In the genomic region with DNA sequence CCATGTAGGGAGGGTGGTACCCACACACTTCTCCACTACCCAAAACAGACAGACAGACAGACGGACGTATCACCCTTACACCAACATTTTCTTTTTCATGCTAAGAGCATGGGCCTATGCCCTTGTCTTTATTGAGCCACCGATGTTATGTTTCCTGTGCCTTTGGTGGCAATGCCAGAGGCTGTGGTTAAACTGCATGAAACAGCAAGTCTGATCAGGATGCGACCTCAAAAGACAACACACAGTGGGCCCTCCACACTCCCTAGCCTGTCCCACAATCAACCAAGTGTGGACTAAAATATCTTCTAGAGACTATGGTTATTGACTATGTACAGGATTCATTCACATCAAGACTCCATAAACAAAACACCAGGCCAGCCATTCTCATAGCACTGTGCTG, we compare ENCODE assay signal across 10 mouse cellular contexts.
DNase-seq lines count a peak whose midpoint lies in the region; ATAC-seq and TF ChIP-seq lines count a peak whose summit lies in the region.
"Had no signal": no experiment of that assay in that cellular context is flagged by ENCODE, and none has a peak within 500 bp of the region (broad histone marks: within the 10 kb centered on the region; RNA-seq: fewer than 3 reads in every experiment).

No protein-coding gene starts in this region.

- TF ChIP-seq CTCF in intestine, postnatal 0 days (IDR thresholded peaks at IDR 0.05; ENCODE audit: low read depth): no peak

- H3K9ac ChIP-seq in intestine, embryonic 16.5 days (ENCODE audit: low read depth, low read length): no peak overlapping the region
- H3K9ac ChIP-seq in intestine, postnatal 0 days (ENCODE audit: low read depth, low read length): no peak overlapping the region
- no peak overlapping the region for H3K9ac ChIP-seq in midbrain, embryonic 12.5 days (replicated peaks)
- H3K9ac ChIP-seq in embryonic facial prominence, embryonic 12.5 days: no peak overlapping the region
- no peak overlapping the region for H3K9ac ChIP-seq in limb, embryonic 13.5 days

- no peaks in the 10 kb centered on the region for H3K27me3 ChIP-seq in intestine, embryonic 16.5 days (replicated peaks; ENCODE audit: control insufficient read depth, insufficient read depth, low read length)
- no peaks in the 10 kb centered on the region for H3K27me3 ChIP-seq in intestine, postnatal 0 days (replicated peaks; ENCODE audit: control insufficient read depth, insufficient read depth, low read length)
- no peaks in the 10 kb centered on the region for H3K27me3 ChIP-seq in midbrain, embryonic 12.5 days
- no peaks in the 10 kb centered on the region for H3K27me3 ChIP-seq in midbrain, embryonic 10.5 days (ENCODE audit: low read depth, poor library complexity, severe bottlenecking)
- no peaks in the 10 kb centered on the region for H3K27me3 ChIP-seq in embryonic facial prominence, embryonic 12.5 days
- H3K27me3 ChIP-seq in limb, embryonic 13.5 days: no peaks in the 10 kb centered on the region
- H3K27me3 ChIP-seq: neural tube, embryonic 13.5 days had no signal

- 94% methylated on average over 4 of the region's 4 CpGs for WGBS in intestine, embryonic 16.5 days
- 91% methylated on average over 4 of the region's 4 CpGs for WGBS in intestine, postnatal 0 days
- 92% methylated on average over 4 of the region's 4 CpGs for WGBS in midbrain, embryonic 12.5 days
- WGBS in midbrain, embryonic 10.5 days: 92% methylated on average over 4 of the region's 4 CpGs
- WGBS in embryonic facial prominence, embryonic 12.5 days: 92% methylated on average over 4 of the region's 4 CpGs
- WGBS in limb, embryonic 13.5 days: 94% methylated on average over 4 of the region's 4 CpGs

- H3K4me1 ChIP-seq in intestine, embryonic 16.5 days (ENCODE audit: control insufficient read depth, insufficient read depth, low read length): peaks cover 44% of the 10 kb centered on the region
- H3K4me1 ChIP-seq in intestine, postnatal 0 days (replicated peaks; ENCODE audit: control insufficient read depth, insufficient read depth, low read length): peaks cover 7% of the 10 kb centered on the region; the same call in 1 of the 2 replicates
- H3K4me1 ChIP-seq in midbrain, embryonic 12.5 days: peaks cover 60% of the 10 kb centered on the region
- H3K4me1 ChIP-seq in midbrain, embryonic 10.5 days: peaks cover 61% of the 10 kb centered on the region
- peaks cover 64% of the 10 kb centered on the region for H3K4me1 ChIP-seq in embryonic facial prominence, embryonic 12.5 days
- H3K4me1 ChIP-seq in limb, embryonic 13.5 days: peaks cover 65% of the 10 kb centered on the region

- ATAC-seq in intestine, embryonic 16.5 days: no peak
- no peak for ATAC-seq in intestine, postnatal 0 days
- ATAC-seq in midbrain, embryonic 12.5 days (ENCODE audit: low FRiP score, low read depth): no peak
- no peak for ATAC-seq in embryonic facial prominence, embryonic 12.5 days (ENCODE audit: insufficient number of reproducible peaks, insufficient read depth, low FRiP score, low TSS enrichment)
- no peak for ATAC-seq in limb, embryonic 13.5 days (ENCODE audit: low FRiP score, low read depth)

- no peaks in the 10 kb centered on the region for H3K9me3 ChIP-seq in intestine, embryonic 16.5 days (ENCODE audit: control insufficient read depth, low read length)
- H3K9me3 ChIP-seq in intestine, postnatal 0 days (ENCODE audit: control insufficient read depth): no peaks in the 10 kb centered on the region
- H3K9me3 ChIP-seq in midbrain, embryonic 12.5 days: no peaks in the 10 kb centered on the region
- peaks cover 6% of the 10 kb centered on the region; the same call in 1 of the 2 replicates for H3K9me3 ChIP-seq in midbrain, embryonic 10.5 days (replicated peaks)
- no peaks in the 10 kb centered on the region for H3K9me3 ChIP-seq in embryonic facial prominence, embryonic 12.5 days
- H3K9me3 ChIP-seq in limb, embryonic 13.5 days: no peaks in the 10 kb centered on the region
- H3K9me3 ChIP-seq: neural tube, embryonic 13.5 days had no signal

- H3K27ac ChIP-seq in intestine, embryonic 16.5 days (ENCODE audit: low read length): 0 out of 2 replicates have a peak overlapping the region, but pooled peaks have one; percentile 2
- H3K27ac ChIP-seq in intestine, postnatal 0 days (ENCODE audit: low read depth, low read length): no peak overlapping the region
- 0 out of 2 replicates have a peak overlapping the region, but pooled peaks have one; percentile 43 for H3K27ac ChIP-seq in midbrain, embryonic 12.5 days (replicated peaks)
- H3K27ac ChIP-seq in midbrain, embryonic 10.5 days (replicated peaks): no peak overlapping the region
- H3K27ac ChIP-seq in embryonic facial prominence, embryonic 12.5 days: peak overlapping the region; percentile 86
- H3K27ac ChIP-seq in limb, embryonic 13.5 days: peak overlapping the region; percentile 83; the same call in 1 of the 2 replicates
- H3K27ac ChIP-seq: macrophage had no signal

- H3K4me2 ChIP-seq in intestine, embryonic 16.5 days (ENCODE audit: low read depth, low read length): no peak overlapping the region
- no peak overlapping the region for H3K4me2 ChIP-seq in intestine, postnatal 0 days (replicated peaks; ENCODE audit: low read depth)
- H3K4me2 ChIP-seq in midbrain, embryonic 12.5 days (replicated peaks): no peak overlapping the region
- no peak overlapping the region for H3K4me2 ChIP-seq in embryonic facial prominence, embryonic 12.5 days (replicated peaks)
- peak overlapping the region; percentile 56; the same call in 1 of the 2 replicates for H3K4me2 ChIP-seq in limb, embryonic 13.5 days (replicated peaks)

- no peak for DNase-seq in midbrain, embryonic 10.5 days (ENCODE audit: low spot score)
- DNase-seq in thymus, postnatal 36 days: no peak
- DNase-seq in ovary, adult 18-20 months (ENCODE audit: low spot score): no peak

- peaks cover 4% of the 10 kb centered on the region; the same call in 1 of the 2 replicates for H3K36me3 ChIP-seq in intestine, embryonic 16.5 days (ENCODE audit: control insufficient read depth, insufficient read depth, low read length)
- H3K36me3 ChIP-seq in intestine, postnatal 0 days (ENCODE audit: control insufficient read depth, insufficient read depth): no peaks in the 10 kb centered on the region
- peaks cover 15% of the 10 kb centered on the region for H3K36me3 ChIP-seq in midbrain, embryonic 12.5 days
- peaks cover 51% of the 10 kb centered on the region for H3K36me3 ChIP-seq in midbrain, embryonic 10.5 days
- H3K36me3 ChIP-seq in embryonic facial prominence, embryonic 12.5 days: peaks cover 19% of the 10 kb centered on the region
- H3K36me3 ChIP-seq in limb, embryonic 13.5 days: peaks cover 41% of the 10 kb centered on the region
- H3K36me3 ChIP-seq: neural tube, embryonic 13.5 days had no signal

- no peak overlapping the region for H3K4me3 ChIP-seq in intestine, embryonic 16.5 days (ENCODE audit: low read length)
- no peak overlapping the region for H3K4me3 ChIP-seq in intestine, postnatal 0 days (ENCODE audit: low read depth, low read length)
- no peak overlapping the region for H3K4me3 ChIP-seq in midbrain, embryonic 12.5 days
- no peak overlapping the region for H3K4me3 ChIP-seq in midbrain, embryonic 10.5 days
- H3K4me3 ChIP-seq in embryonic facial prominence, embryonic 12.5 days: no peak overlapping the region
- no peak overlapping the region for H3K4me3 ChIP-seq in limb, embryonic 13.5 days
- H3K4me3 ChIP-seq: neural tube, embryonic 13.5 days had no signal

Comparison
In these comparisons a context has a peak if more than half of its experiments do, and no peak if none do; other contexts are left out.
1. H3K27ac ChIP-seq: peak in intestine, embryonic 16.5 days (single experiment), midbrain, embryonic 12.5 days (single experiment), embryonic facial prominence, embryonic 12.5 days (single experiment) and limb, embryonic 13.5 days (single experiment); none in intestine, postnatal 0 days (single experiment) and midbrain, embryonic 10.5 days (single experiment).